Comparison of ENCODE assay signal across 8 mouse cellular contexts in the genomic region with DNA sequence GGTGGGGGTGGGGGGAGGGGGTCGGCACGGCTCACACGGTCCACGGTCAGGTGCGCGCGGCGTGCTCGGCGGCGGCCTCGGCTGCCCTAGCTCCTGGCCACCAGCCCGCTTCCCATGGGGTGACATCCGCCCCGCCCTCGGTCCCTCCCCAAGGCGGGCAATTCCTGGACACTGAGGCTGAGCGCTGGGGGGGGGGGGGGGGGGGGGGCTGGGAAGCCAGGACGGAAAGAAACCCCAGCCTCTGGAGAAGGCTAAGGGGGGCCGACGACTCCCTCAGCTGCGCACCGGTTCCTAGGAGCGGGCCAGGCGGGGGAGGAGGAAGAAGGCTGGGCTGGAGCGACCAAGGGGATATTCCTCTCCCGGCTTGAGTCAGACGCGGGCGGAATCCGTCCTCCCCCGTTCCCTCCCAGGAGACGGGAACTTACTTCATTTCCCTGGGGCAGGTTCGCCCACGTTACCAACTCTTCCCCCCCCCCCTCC. TPM values are rescaled to one million over a fixed set of nuclear protein-coding genes. Genes with fewer than 3 reads are reported as not detected.
A peak's percentile ranks its signal among the peaks of the same experiment; 100 is the strongest.
DNase-seq lines count a peak whose midpoint lies in the region; ATAC-seq and TF ChIP-seq lines count a peak whose summit lies in the region.

No protein-coding gene starts in this region.

- H3K9me3 ChIP-seq in forebrain, embryonic 13.5 days (replicated peaks) = no peaks in the 10 kb centered on the region
- H3K9me3 ChIP-seq in heart, embryonic 16.5 days (replicated peaks; ENCODE audit: control insufficient read depth, low read length) = no peaks in the 10 kb centered on the region

- H3K9ac ChIP-seq in forebrain, embryonic 13.5 days = peak overlapping the region; percentile 71
- H3K9ac ChIP-seq in heart, embryonic 16.5 days (ENCODE audit: low read length) = peak overlapping the region; percentile 81

- peaks cover 4% of the 10 kb centered on the region for H3K36me3 ChIP-seq in forebrain, embryonic 13.5 days (ENCODE audit: poor library complexity, severe bottlenecking)
- H3K36me3 ChIP-seq in heart, embryonic 16.5 days (ENCODE audit: control insufficient read depth, insufficient read depth) = peaks cover 4% of the 10 kb centered on the region

- no peaks in the 10 kb centered on the region for H3K27me3 ChIP-seq in forebrain, embryonic 13.5 days
- H3K27me3 ChIP-seq in heart, embryonic 16.5 days (ENCODE audit: control insufficient read depth, insufficient read depth, low read length) = no peaks in the 10 kb centered on the region

- peak; percentile 93 for DNase-seq in MN1 (ENCODE audit: low spot score)
- DNase-seq in cerebellum, adult 11 months = peak; percentile 91
- DNase-seq in layer of hippocampus, adult 8-10 months (ENCODE audit: low spot score in 2 of 2) = peak; percentile 85 to 88
- DNase-seq in lung, adult 2 months = peak; percentile 91
- peak; percentile 65 for DNase-seq in urinary bladder, postnatal 10 days (ENCODE audit: low spot score)

- H3K4me2 ChIP-seq in forebrain, embryonic 13.5 days = peak overlapping the region; percentile 96
- H3K4me2 ChIP-seq in heart, embryonic 16.5 days (ENCODE audit: low read depth, low read length) = peak overlapping the region; percentile 90

- H3K27ac ChIP-seq in forebrain, embryonic 13.5 days = peak overlapping the region; percentile 89
- H3K27ac ChIP-seq in heart, embryonic 16.5 days (ENCODE audit: low read length) = peak overlapping the region; percentile 100
- peak overlapping the region; percentile 95 for H3K27ac ChIP-seq in olfactory bulb, adult 2 months (ENCODE audit: insufficient read depth, low read depth, low read length)

- TF ChIP-seq POLR2A in lung, adult 2 months (IDR thresholded peaks at IDR 0.05; ENCODE audit: borderline replicate concordance, extremely low read depth, low read depth, low read length) = peak; percentile 68; the same call in 1 of the 2 replicates
- no peak for TF ChIP-seq POLR2A in olfactory bulb, adult 2 months (IDR thresholded peaks at IDR 0.05; ENCODE audit: insufficient read depth, low read depth, low read length)

- peak overlapping the region; percentile 50 for H3K4me3 ChIP-seq in forebrain, embryonic 13.5 days
- peak overlapping the region; percentile 93 for H3K4me3 ChIP-seq in heart, embryonic 16.5 days (ENCODE audit: low read length)
- H3K4me3 ChIP-seq in lung, adult 2 months (replicated peaks; ENCODE audit: extremely low read depth, low read depth, low read length) = peak overlapping the region; percentile 76
- H3K4me3 ChIP-seq in olfactory bulb, adult 2 months (ENCODE audit: insufficient read depth, low read depth, low read length) = peak overlapping the region; percentile 97

- H3K4me1 ChIP-seq in forebrain, embryonic 13.5 days = peaks cover 33% of the 10 kb centered on the region
- peaks cover 26% of the 10 kb centered on the region for H3K4me1 ChIP-seq in heart, embryonic 16.5 days (ENCODE audit: control insufficient read depth, insufficient read depth, low read length)
- H3K4me1 ChIP-seq in lung, adult 2 months (ENCODE audit: control insufficient read depth, insufficient read depth, low read length) = peaks cover 7% of the 10 kb centered on the region
- H3K4me1 ChIP-seq in olfactory bulb, adult 2 months (ENCODE audit: control insufficient read depth, insufficient read depth, low read length) = peaks cover 16% of the 10 kb centered on the region

- peak; percentile 81 for ATAC-seq in forebrain, embryonic 13.5 days
- peak; percentile 85 for ATAC-seq in heart, embryonic 16.5 days (replicated peaks; ENCODE audit: extremely low read depth, insufficient read depth, low FRiP score)

- WGBS in forebrain, embryonic 13.5 days = 1% methylated on average over 18 of the region's 35 CpGs
- WGBS in heart, embryonic 16.5 days = 0% methylated on average over 15 of the region's 35 CpGs
- under 1% methylated on average over 29 of the region's 35 CpGs for WGBS in lung, adult 2 months
- WGBS in olfactory bulb, adult 2 months = 1% methylated on average over 26 of the region's 35 CpGs

- TF ChIP-seq CTCF in lung, adult 2 months (IDR thresholded peaks at IDR 0.05; ENCODE audit: insufficient read depth, low read length) = no peak
- TF ChIP-seq CTCF in olfactory bulb, adult 2 months (IDR thresholded peaks at IDR 0.05; ENCODE audit: insufficient read depth, low read depth, low read length) = no peak

RNA-seq across cellular contexts. Expression of a gene that starts 0.7 kb away (rescaled TPM):
- polyA plus RNA-seq in forebrain, embryonic 13.5 days (2015; fragmentation: Nextera tagmentation; extraction: Ambion mirVana) = 6.8 and 8.1 TPM in 2 replicates
- 24.4 and 28.5 TPM in 2 replicates for polyA plus RNA-seq in heart, embryonic 16.5 days (2015; fragmentation: Nextera tagmentation; extraction: Ambion mirVana)
- 100 to 1,000 TPM; 114 to 124 (median 115) TPM for total RNA-seq in layer of hippocampus, adult 8-10 months (2022)
- polyA plus RNA-seq in lung, adult 2 months (2012; rRNA removed) = 14.6 and 14.9 TPM in 2 replicates
- not detected in 2 replicates for polyA plus RNA-seq in olfactory bulb, adult 2 months (2012; ENCODE audit: insufficient read depth, insufficient read length, low replicate concordance, missing spikeins)

Comparison
In these comparisons a context has a peak if more than half of its experiments do, and no peak if none do; other contexts are left out.
1. Peak in every context shown above with its lines: DNase-seq, ATAC-seq, H3K4me3 ChIP-seq and H3K27ac ChIP-seq.